Mouse (Mus musculus): ENCODE measurements around the gene Abcg1. TPM values are rescaled to one million over a fixed set of nuclear protein-coding genes. Genes with fewer than 3 reads are reported as not detected.

Gene Abcg1
- polyA plus RNA-seq, 1 experiment from 2014 or later, result 3.4 TPM

DNA sequence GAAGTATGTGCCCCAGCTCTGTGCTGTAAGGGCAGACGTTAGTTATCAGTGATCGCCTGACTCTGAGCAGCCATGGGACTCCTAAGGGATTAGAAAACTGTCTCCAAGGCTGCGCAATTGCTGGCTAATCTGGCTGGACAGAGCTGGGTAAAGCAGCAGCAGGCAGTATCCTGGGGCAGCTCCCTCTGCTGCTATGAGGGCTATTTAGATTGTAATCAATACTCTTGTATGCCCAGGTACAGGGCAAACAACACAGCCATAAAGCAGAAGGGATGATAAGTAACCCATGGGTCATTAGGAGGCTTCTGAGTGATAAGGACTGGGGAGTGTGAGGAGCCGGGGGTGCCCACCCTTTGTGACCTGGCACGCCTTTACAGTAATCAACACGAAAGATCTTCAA, 77.4 kb downstream of the Abcg1 start:
- no peak overlapping the region for H3K4me3 ChIP-seq (ENCODE audit: low read depth, low read length)
- peak overlapping the region; percentile 43 for H3K4me2 ChIP-seq (replicated peaks; ENCODE audit: low read depth)
- no peaks in the 10 kb centered on the region for H3K36me3 ChIP-seq (ENCODE audit: control insufficient read depth, insufficient read depth)
- peak; percentile 37 for ATAC-seq
- WGBS, result 33% methylated on average over 6 of the region's 6 CpGs
- H3K4me1 ChIP-seq (replicated peaks; ENCODE audit: control insufficient read depth, insufficient read depth, low read length), result no peaks in the 10 kb centered on the region
- peak; percentile 24 for TF ChIP-seq CTCF (IDR thresholded peaks at IDR 0.05; ENCODE audit: low read depth)
- H3K9ac ChIP-seq (ENCODE audit: low read depth, low read length), result no peak overlapping the region; the same call in 1 of the 2 replicates
- peak overlapping the region; percentile 21; the same call in 1 of the 2 replicates for H3K27ac ChIP-seq (ENCODE audit: low read depth, low read length)
- no peaks in the 10 kb centered on the region for H3K9me3 ChIP-seq (ENCODE audit: control insufficient read depth)
- no peaks in the 10 kb centered on the region for H3K27me3 ChIP-seq (replicated peaks; ENCODE audit: control insufficient read depth, insufficient read depth, low read length)

DNA sequence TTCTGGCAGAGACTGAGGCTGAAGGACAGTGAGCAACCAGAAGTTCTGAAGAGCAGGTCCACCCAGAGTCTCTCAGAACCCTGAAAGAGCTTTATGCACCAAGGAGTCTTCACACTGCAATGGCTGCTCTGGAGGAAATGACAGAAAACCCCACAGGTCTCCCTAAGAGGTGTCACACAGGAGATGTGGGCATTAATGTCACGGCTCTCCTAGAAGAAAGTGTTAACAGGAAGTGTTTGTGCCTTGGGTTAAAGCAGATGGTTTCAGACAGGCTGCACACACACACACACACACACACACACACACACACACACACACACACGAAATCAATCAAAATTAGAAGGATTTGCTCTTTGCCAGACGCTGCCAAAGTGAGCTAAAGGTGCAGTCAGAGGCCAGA, 78.8 kb downstream of the Abcg1 start:
- Histone ChIP-seq H3K4me1 (replicated peaks; ENCODE audit: control insufficient read depth, insufficient read depth, low read length) (no peaks in the 10 kb centered on the region), H3K4me3 (ENCODE audit: low read depth, low read length) (no peak overlapping the region), H3K9ac (ENCODE audit: low read depth, low read length) (no peak overlapping the region), H3K27me3 (replicated peaks; ENCODE audit: control insufficient read depth, insufficient read depth, low read length) (no peaks in the 10 kb centered on the region), H3K4me2 (replicated peaks; ENCODE audit: low read depth) (no peak overlapping the region), H3K27ac (ENCODE audit: low read depth, low read length) (no peak overlapping the region), H3K9me3 (ENCODE audit: control insufficient read depth) (no peaks in the 10 kb centered on the region), H3K36me3 (ENCODE audit: control insufficient read depth, insufficient read depth) (no peaks in the 10 kb centered on the region)
- 51% methylated on average over 3 of the region's 3 CpGs for WGBS
- no peak for TF ChIP-seq CTCF (IDR thresholded peaks at IDR 0.05; ENCODE audit: low read depth)
- ATAC-seq, result no peak

GRCm38 (mm10) chr17:31136821-31137220, 79.3 kb downstream of the Abcg1 start:
- 92% methylated on average over 1 of the region's 1 CpGs for WGBS
- TF ChIP-seq CTCF (IDR thresholded peaks at IDR 0.05; ENCODE audit: low read depth), result no peak
- no peaks in the 10 kb centered on the region for H3K36me3 ChIP-seq (ENCODE audit: control insufficient read depth, insufficient read depth)
- H3K9me3 ChIP-seq (ENCODE audit: control insufficient read depth), result no peaks in the 10 kb centered on the region
- no peak overlapping the region for H3K4me2 ChIP-seq (replicated peaks; ENCODE audit: low read depth)
- no peak for ATAC-seq
- no peak overlapping the region for H3K9ac ChIP-seq (ENCODE audit: low read depth, low read length)
- H3K4me3 ChIP-seq (ENCODE audit: low read depth, low read length), result no peak overlapping the region
- no peaks in the 10 kb centered on the region for H3K4me1 ChIP-seq (replicated peaks; ENCODE audit: control insufficient read depth, insufficient read depth, low read length)
- no peak overlapping the region for H3K27ac ChIP-seq (ENCODE audit: low read depth, low read length)
- no peaks in the 10 kb centered on the region for H3K27me3 ChIP-seq (replicated peaks; ENCODE audit: control insufficient read depth, insufficient read depth, low read length)

DNA sequence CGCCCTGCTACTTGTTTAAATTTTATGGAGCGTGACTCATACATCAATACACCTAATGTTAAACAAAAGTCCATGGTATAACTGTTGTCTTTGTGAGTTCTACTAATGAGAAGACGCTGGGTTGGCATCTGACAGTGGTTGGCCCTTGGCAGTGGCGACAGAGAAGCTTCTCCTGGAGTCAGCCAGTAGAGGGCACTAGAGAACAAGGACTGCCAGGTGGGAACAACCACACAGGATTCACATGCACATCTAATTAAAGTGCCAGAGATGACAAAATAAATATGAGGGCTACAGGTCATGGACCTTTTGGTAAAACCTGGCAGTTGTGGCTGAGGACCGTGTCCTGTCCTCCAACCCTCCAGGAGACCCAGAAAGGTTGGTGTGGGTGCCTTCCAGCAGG, 80.9 kb downstream of the Abcg1 start:
- Histone ChIP-seq H3K36me3 (ENCODE audit: control insufficient read depth, insufficient read depth) (no peaks in the 10 kb centered on the region), H3K27me3 (replicated peaks; ENCODE audit: control insufficient read depth, insufficient read depth, low read length) (no peaks in the 10 kb centered on the region), H3K9me3 (ENCODE audit: control insufficient read depth) (no peaks in the 10 kb centered on the region), H3K4me1 (replicated peaks; ENCODE audit: control insufficient read depth, insufficient read depth, low read length) (no peaks in the 10 kb centered on the region), H3K9ac (ENCODE audit: low read depth, low read length) (no peak overlapping the region), H3K4me2 (replicated peaks; ENCODE audit: low read depth) (no peak overlapping the region), H3K4me3 (ENCODE audit: low read depth, low read length) (no peak overlapping the region), H3K27ac (ENCODE audit: low read depth, low read length) (no peak overlapping the region)
- 15% methylated on average over 5 of the region's 5 CpGs for WGBS
- peak; percentile 92 for TF ChIP-seq CTCF (IDR thresholded peaks at IDR 0.05; ENCODE audit: low read depth)
- ATAC-seq, result peak; percentile 36; the same call in 1 of the 2 replicates

DNA sequence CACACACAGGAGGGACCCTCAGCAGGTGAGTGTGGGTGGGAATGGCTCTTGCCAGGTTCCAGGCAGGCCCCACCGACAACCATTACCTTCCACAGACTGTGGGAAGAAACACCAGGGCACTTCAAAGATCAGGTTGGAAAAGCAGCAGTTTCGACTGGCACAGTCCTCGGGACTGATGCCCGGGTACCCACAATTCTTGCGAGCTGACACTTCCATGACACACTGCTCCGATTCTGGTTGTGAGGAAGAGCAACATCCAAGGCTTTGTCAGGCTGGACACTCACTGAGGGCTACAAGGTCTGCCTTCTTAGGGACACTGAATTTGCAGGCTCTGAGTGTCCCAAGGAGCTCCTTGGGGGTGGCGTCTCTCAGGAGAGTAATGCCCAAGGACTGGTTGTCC, 84.6 kb downstream of the Abcg1 start:
- Histone ChIP-seq H3K4me3 (ENCODE audit: low read depth, low read length) (no peak overlapping the region), H3K4me1 (replicated peaks; ENCODE audit: control insufficient read depth, insufficient read depth, low read length) (0 out of 2 replicates have a peak, but pooled peaks cover 4% of the 10 kb centered on the region), H3K9me3 (ENCODE audit: control insufficient read depth) (no peaks in the 10 kb centered on the region), H3K9ac (ENCODE audit: low read depth, low read length) (no peak overlapping the region), H3K27ac (ENCODE audit: low read depth, low read length) (no peak overlapping the region), H3K36me3 (ENCODE audit: control insufficient read depth, insufficient read depth) (no peaks in the 10 kb centered on the region), H3K4me2 (replicated peaks; ENCODE audit: low read depth) (no peak overlapping the region), H3K27me3 (replicated peaks; ENCODE audit: control insufficient read depth, insufficient read depth, low read length) (no peaks in the 10 kb centered on the region)
- TF ChIP-seq CTCF (IDR thresholded peaks at IDR 0.05; ENCODE audit: low read depth), result no peak
- 93% methylated on average over 7 of the region's 7 CpGs for WGBS
- ATAC-seq, result no peak

GRCm38 (mm10) chr17:31144040-31145037, 86.9 kb downstream of the Abcg1 start, which contains the start of gene Tff2:
TSS of gene Tff2 (minus strand) at chr17:31144282.
- WGBS, result 44% methylated on average over 15 of the region's 15 CpGs
- Histone ChIP-seq H3K27ac (ENCODE audit: low read depth, low read length) (no peak within 1 kb of the TSS), H3K9ac (ENCODE audit: low read depth, low read length) (no peak within 1 kb of the TSS), H3K4me3 (ENCODE audit: low read depth, low read length) (no peak within 1 kb of the TSS), H3K4me2 (replicated peaks; ENCODE audit: low read depth) (no peak within 1 kb of the TSS), H3K36me3 (ENCODE audit: control insufficient read depth, insufficient read depth) (no peaks in the 10 kb centered on the region), H3K4me1 (replicated peaks; ENCODE audit: control insufficient read depth, insufficient read depth, low read length) (0 out of 2 replicates have a peak, but pooled peaks cover 4% of the 10 kb centered on the region), H3K27me3 (replicated peaks; ENCODE audit: control insufficient read depth, insufficient read depth, low read length) (no peaks in the 10 kb centered on the region), H3K9me3 (ENCODE audit: control insufficient read depth) (no peaks in the 10 kb centered on the region)
- TF ChIP-seq CTCF (IDR thresholded peaks at IDR 0.05; ENCODE audit: low read depth), result 0 out of 2 replicates have a peak, but pooled peaks have one; percentile 2
- ATAC-seq, result peak; percentile 57; the same call in 1 of the 2 replicates

All from intestine, postnatal 0 days (tissue).